Mouse (Mus musculus) limb, embryonic 12.5 days (tissue): ENCODE measurements around the gene Upf1. TPM values are rescaled to one million over a fixed set of nuclear protein-coding genes. Genes with fewer than 3 reads are reported as not detected.

Experiments
- ATAC-seq: fragments of 200-750 bp; cut with Nextera tagmentation; 2 replicates; pipeline ENCODE4 v1.8.0; 2017; ENCODE audit warnings: low read depth, moderate TSS enrichment; ENCODE audit not compliant: insufficient number of reproducible peaks, insufficient read depth, low FRiP score, low TSS enrichment
- H3K27ac ChIP-seq: fragments of 300-500 bp; sonication (generic); 2 replicates; pipeline ENCODE4 v1.5.1; 2016; ENCODE audit warnings: mild to moderate bottlenecking, moderate library complexity
- H3K27me3 ChIP-seq: fragments of 300-500 bp; sonication (generic); 2 replicates; pipeline ENCODE4 v1.6.1; 2016; ENCODE audit warnings: mild to moderate bottlenecking, moderate library complexity
- H3K36me3 ChIP-seq: fragments of 300-500 bp; sonication (generic); 2 replicates; pipeline ENCODE4 v1.6.1; 2016; ENCODE audit warnings: mild to moderate bottlenecking, moderate library complexity
- H3K4me1 ChIP-seq: fragments of 300-500 bp; sonication (generic); replicated peaks from 2 replicates; pipeline ENCODE4 v1.6.1; 2016
- H3K4me2 ChIP-seq: fragments of 300-500 bp; sonication (generic); 2 replicates; pipeline ENCODE4 v1.6.1; 2016; ENCODE audit warnings: mild to moderate bottlenecking, moderate library complexity
- H3K4me3 ChIP-seq: fragments of 300-500 bp; sonication (generic); replicated peaks from 2 replicates; pipeline ENCODE4 v1.5.1; 2016; ENCODE audit warnings: mild to moderate bottlenecking
- H3K9ac ChIP-seq: fragments of 300-500 bp; sonication (generic); replicated peaks from 2 replicates; pipeline ENCODE4 v1.6.1; 2016; ENCODE audit warnings: mild to moderate bottlenecking, moderate library complexity
- H3K9me3 ChIP-seq: fragments of 300-500 bp; sonication (generic); 2 replicates; pipeline ENCODE4 v1.6.1; 2016; ENCODE audit warnings: mild to moderate bottlenecking, moderate library complexity
- WGBS: fragments of 180-500 bp; shearing (Covaris S2); methylation state at CpG from one replicate; pipeline ENCODE4 v1.1.7; 2016; 5-methylcytosine and 5-hydroxymethylcytosine counted together
- polyA plus RNA-seq: library from polyadenylated mRNA; unstranded; fragments of >200 nt; fragmentation: Nextera tagmentation; extraction: Ambion mirVana; gene quantifications from 2 replicates; pipeline ENCODE4 v1.2.1, GENCODE M21; 2016

Gene Upf1
- 32.5 and 34.3 TPM in 2 replicates for polyA plus RNA-seq

DNA sequence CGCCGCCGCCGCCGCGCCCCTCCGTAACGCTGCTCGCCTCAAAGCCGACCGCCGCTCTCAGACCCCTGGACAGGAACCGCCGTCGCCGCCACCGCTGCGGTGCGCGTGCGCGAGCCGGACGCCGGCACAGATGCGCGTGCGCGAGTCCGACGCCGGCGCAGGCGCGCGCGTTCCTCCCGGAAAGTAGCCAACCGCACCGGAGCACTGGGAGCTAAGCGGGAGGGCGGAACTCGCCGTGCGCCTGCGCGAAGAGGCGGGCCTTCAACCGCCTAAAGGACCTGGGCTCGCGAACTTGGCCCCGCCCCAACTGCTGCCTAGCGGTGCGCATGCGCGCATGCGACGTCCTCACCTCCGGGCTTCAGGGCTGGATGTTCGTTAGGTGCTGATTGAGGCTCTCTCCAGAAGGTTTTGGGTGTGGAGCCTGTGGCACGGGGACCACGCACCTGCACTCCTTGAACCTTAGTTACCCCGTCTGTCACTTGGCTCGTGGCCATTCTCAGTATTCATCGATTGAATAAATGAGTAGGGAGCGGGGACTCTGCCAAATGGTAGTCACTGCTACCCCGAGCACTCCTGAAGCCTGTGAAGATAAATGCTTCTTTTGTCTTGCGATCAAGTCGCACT lies at the start of gene Upf1:
Gene Upf1 (minus strand): TSS at position 85 of the 624 bp plus-strand sequence.
- Histone ChIP-seq H3K9ac (peak within 1 kb of the TSS; percentile 99), H3K4me2 (peak within 1 kb of the TSS; percentile 100), H3K9me3 (no peaks in the 10 kb centered on the region), H3K36me3 (peaks cover 25% of the 10 kb centered on the region), H3K4me1 (peaks cover 46% of the 10 kb centered on the region), H3K4me3 (peak within 1 kb of the TSS; percentile 100), H3K27ac (peak within 1 kb of the TSS; percentile 89), H3K27me3 (peaks cover under 1% of the 10 kb centered on the region; the same call in 1 of the 2 replicates)
- under 1% methylated on average over 53 of the region's 69 CpGs for WGBS
- peak; percentile 87 for ATAC-seq

- ATAC-seq: no peak
- Histone ChIP-seq H3K9me3 (no peaks in the 10 kb centered on the region), H3K27me3 (no peaks in the 10 kb centered on the region), H3K27ac (no peak overlapping the region), H3K4me3 (no peak overlapping the region), H3K36me3 (peaks cover 51% of the 10 kb centered on the region), H3K4me1 (no peaks in the 10 kb centered on the region), H3K9ac (no peak overlapping the region), H3K4me2 (no peak overlapping the region)
- 84% methylated on average over 16 of the region's 16 CpGs for WGBS
Measured at GRCm38 (mm10) chr8:70397611-70398563, 44.8 kb upstream of the Upf1 start.

- H3K36me3 ChIP-seq: peaks cover 59% of the 10 kb centered on the region
- H3K4me1 ChIP-seq: no peaks in the 10 kb centered on the region
- no peaks in the 10 kb centered on the region for H3K9me3 ChIP-seq
- no peak for ATAC-seq
- H3K4me2 ChIP-seq: no peak overlapping the region
- 76% methylated on average over 5 of the region's 5 CpGs for WGBS
- H3K4me3 ChIP-seq: no peak overlapping the region
- H3K27me3 ChIP-seq: no peaks in the 10 kb centered on the region
- no peak overlapping the region; the same call in 1 of the 2 replicates for H3K9ac ChIP-seq
- no peak overlapping the region for H3K27ac ChIP-seq
Measured at GRCm38 (mm10) chr8:70396184-70396583, 43.1 kb upstream of the Upf1 start.

- Histone ChIP-seq H3K9me3 (no peaks in the 10 kb centered on the region), H3K36me3 (peaks cover 63% of the 10 kb centered on the region), H3K4me2 (no peak overlapping the region), H3K9ac (no peak overlapping the region; the same call in 1 of the 2 replicates), H3K27ac (no peak overlapping the region), H3K27me3 (no peaks in the 10 kb centered on the region), H3K4me1 (no peaks in the 10 kb centered on the region), H3K4me3 (no peak overlapping the region)
- 85% methylated on average over 5 of the region's 5 CpGs for WGBS
- ATAC-seq: no peak
Measured at GRCm38 (mm10) chr8:70395649-70396048, 42.6 kb upstream of the Upf1 start.

GRCm38 (mm10) chr8:70394269-70394998 lies 41.4 kb upstream of the Upf1 start:
- ATAC-seq: no peak
- Histone ChIP-seq H3K27me3 (no peaks in the 10 kb centered on the region), H3K4me2 (no peak overlapping the region), H3K4me3 (no peak overlapping the region), H3K36me3 (peaks cover 62% of the 10 kb centered on the region), H3K27ac (no peak overlapping the region), H3K9ac (no peak overlapping the region), H3K4me1 (no peaks in the 10 kb centered on the region), H3K9me3 (no peaks in the 10 kb centered on the region)
- 83% methylated on average over 8 of the region's 8 CpGs for WGBS

GRCm38 (mm10) chr8:70393087-70393486 lies 40.0 kb upstream of the Upf1 start:
- H3K27me3 ChIP-seq: no peaks in the 10 kb centered on the region
- H3K36me3 ChIP-seq: peaks cover 75% of the 10 kb centered on the region
- no peaks in the 10 kb centered on the region for H3K4me1 ChIP-seq
- H3K4me2 ChIP-seq: no peak overlapping the region
- no peak for ATAC-seq
- WGBS: 67% methylated on average over 5 of the region's 5 CpGs
- H3K9me3 ChIP-seq: no peaks in the 10 kb centered on the region
- H3K27ac ChIP-seq: no peak overlapping the region
- H3K4me3 ChIP-seq: no peak overlapping the region
- H3K9ac ChIP-seq: no peak overlapping the region

DNA sequence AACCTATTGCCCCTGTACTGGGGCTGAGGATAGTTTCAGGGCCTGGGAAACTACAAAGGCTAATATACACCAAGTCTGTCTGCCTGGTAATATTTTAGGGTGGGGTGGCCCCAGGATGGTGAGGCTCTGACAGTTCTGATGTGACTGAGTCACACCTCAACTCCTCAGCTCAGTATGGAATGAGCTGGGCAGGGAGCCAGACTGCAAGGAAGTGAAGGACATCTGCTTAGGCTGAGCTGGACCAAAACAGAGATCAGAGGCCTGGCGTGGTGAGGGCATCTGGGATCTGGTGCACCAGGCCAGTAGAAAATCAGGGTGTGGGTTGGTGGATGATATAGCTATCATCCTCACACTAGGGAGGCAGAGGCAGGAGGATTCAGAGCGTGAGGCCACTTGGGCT lies 36.6 kb upstream of the Upf1 start:
- H3K9ac ChIP-seq: no peak overlapping the region
- no peaks in the 10 kb centered on the region for H3K4me1 ChIP-seq
- no peak overlapping the region for H3K4me3 ChIP-seq
- no peak for ATAC-seq
- WGBS: 92% methylated on average over 2 of the region's 2 CpGs
- H3K27ac ChIP-seq: no peak overlapping the region
- H3K4me2 ChIP-seq: no peak overlapping the region
- no peaks in the 10 kb centered on the region for H3K9me3 ChIP-seq
- H3K27me3 ChIP-seq: no peaks in the 10 kb centered on the region
- H3K36me3 ChIP-seq: peaks cover 87% of the 10 kb centered on the region

- Histone ChIP-seq H3K27me3 (peaks cover 17% of the 10 kb centered on the region), H3K9ac (no peak overlapping the region), H3K4me3 (no peak overlapping the region), H3K27ac (no peak overlapping the region), H3K9me3 (no peaks in the 10 kb centered on the region), H3K4me1 (no peaks in the 10 kb centered on the region), H3K36me3 (peaks cover 46% of the 10 kb centered on the region), H3K4me2 (no peak overlapping the region)
- WGBS: 57% methylated on average over 3 of the region's 3 CpGs
- no peak for ATAC-seq
Measured at GRCm38 (mm10) chr8:70383287-70383686, 30.2 kb upstream of the Upf1 start.

DNA sequence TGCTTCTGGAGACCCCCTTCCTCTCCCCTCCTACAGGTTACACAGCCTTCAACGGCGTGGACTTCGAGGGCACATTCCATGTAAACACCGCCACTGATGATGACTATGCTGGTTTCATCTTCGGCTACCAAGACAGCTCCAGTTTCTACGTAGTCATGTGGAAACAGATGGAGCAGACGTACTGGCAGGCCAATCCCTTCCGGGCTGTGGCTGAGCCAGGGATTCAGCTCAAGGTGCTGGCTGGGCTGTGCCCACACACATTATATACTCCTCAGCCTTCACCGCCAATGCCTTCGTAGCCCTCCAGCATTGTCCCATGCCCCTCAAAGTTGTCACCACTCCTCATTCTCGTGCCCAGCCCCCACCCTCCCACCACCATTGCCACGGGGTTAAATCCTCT lies 27.0 kb upstream of the Upf1 start:
- H3K9ac ChIP-seq: no peak overlapping the region
- no peak overlapping the region for H3K4me2 ChIP-seq
- H3K4me1 ChIP-seq: peaks cover 10% of the 10 kb centered on the region
- ATAC-seq: no peak
- 79% methylated on average over 12 of the region's 12 CpGs for WGBS
- peaks cover 49% of the 10 kb centered on the region for H3K27me3 ChIP-seq
- no peak overlapping the region for H3K27ac ChIP-seq
- peaks cover 14% of the 10 kb centered on the region for H3K36me3 ChIP-seq
- no peak overlapping the region for H3K4me3 ChIP-seq
- H3K9me3 ChIP-seq: no peaks in the 10 kb centered on the region

DNA sequence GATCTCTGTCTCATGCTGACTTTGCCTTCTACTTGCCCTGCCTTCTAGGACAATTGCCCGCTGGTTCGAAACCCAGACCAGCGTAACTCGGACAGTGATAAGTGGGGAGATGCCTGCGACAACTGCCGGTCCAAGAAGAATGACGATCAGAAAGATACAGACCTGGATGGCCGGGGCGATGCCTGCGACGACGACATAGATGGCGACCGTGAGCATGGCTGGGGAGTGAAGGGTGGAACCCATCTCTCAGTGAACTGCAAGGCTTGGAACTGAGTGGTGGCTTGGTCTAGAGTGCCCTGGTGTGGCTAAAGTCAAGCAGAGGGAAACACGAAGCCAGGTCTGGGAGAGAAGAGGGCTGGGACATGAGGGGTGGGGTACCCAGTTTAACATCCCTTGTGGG lies 24.0 kb upstream of the Upf1 start:
- Histone ChIP-seq H3K4me1 (peaks cover 39% of the 10 kb centered on the region), H3K9me3 (no peaks in the 10 kb centered on the region), H3K9ac (no peak overlapping the region), H3K27ac (no peak overlapping the region), H3K4me3 (no peak overlapping the region), H3K36me3 (no peaks in the 10 kb centered on the region), H3K27me3 (peaks cover 79% of the 10 kb centered on the region), H3K4me2 (no peak overlapping the region)
- no peak for ATAC-seq
- WGBS: 13% methylated on average over 15 of the region's 15 CpGs

GRCm38 (mm10) chr8:70376275-70376741 lies 23.2 kb upstream of the Upf1 start:
- Histone ChIP-seq H3K4me3 (peak overlapping the region; percentile 43), H3K9ac (no peak overlapping the region), H3K4me1 (peaks cover 46% of the 10 kb centered on the region), H3K36me3 (no peaks in the 10 kb centered on the region), H3K9me3 (no peaks in the 10 kb centered on the region), H3K27me3 (peaks cover 87% of the 10 kb centered on the region), H3K27ac (no peak overlapping the region), H3K4me2 (peak overlapping the region; percentile 34)
- WGBS: 6% methylated on average over 37 of the region's 37 CpGs
- ATAC-seq: no peak
